Mouse (Mus musculus): Measurements from ENCODE around the gene Klf15. TPM values are rescaled to one million over a fixed set of nuclear protein-coding genes. Genes with fewer than 3 reads are reported as not detected.

Gene Klf15
- polyA plus RNA-seq, 1 experiment from 2014 or later, result 20.8 TPM

GRCm38 (mm10) chr6:90484249-90484648 is 21.9 kb downstream of the Klf15 start:
- ATAC-seq (replicated peaks; ENCODE audit: low FRiP score, low read depth) (no peak), DNase-seq (ENCODE audit: low spot score) (no peak)
- Histone ChIP-seq H3K9ac (ENCODE audit: low read depth, low read length) (no peak overlapping the region), H3K4me2 (ENCODE audit: low read length) (no peak overlapping the region), H3K36me3 (ENCODE audit: insufficient read depth, low read length) (no peaks in the 10 kb centered on the region), H3K4me3 (replicated peaks; ENCODE audit: low read depth, low read length) (no peak overlapping the region), H3K27ac (no peak overlapping the region), H3K9me3 (replicated peaks; ENCODE audit: low read length) (no peaks in the 10 kb centered on the region), H3K27me3 (ENCODE audit: insufficient read depth, low read length) (no peaks in the 10 kb centered on the region), H3K4me1 (replicated peaks; ENCODE audit: insufficient read depth, low read length) (no peaks in the 10 kb centered on the region)
- no peak for TF ChIP-seq CTCF (IDR thresholded peaks at IDR 0.05; ENCODE audit: low read depth)
- WGBS, result 59% methylated on average over 3 of the region's 3 CpGs

GRCm38 (mm10) chr6:90484876-90485275 is 22.5 kb downstream of the Klf15 start:
- TF ChIP-seq CTCF (IDR thresholded peaks at IDR 0.05; ENCODE audit: low read depth), result no peak
- H3K4me3 ChIP-seq (replicated peaks; ENCODE audit: low read depth, low read length), result no peak overlapping the region
- ATAC-seq (replicated peaks; ENCODE audit: low FRiP score, low read depth) (no peak), DNase-seq (ENCODE audit: low spot score) (no peak)
- no peak overlapping the region for H3K9ac ChIP-seq (ENCODE audit: low read depth, low read length)
- WGBS, result 84% methylated on average over 5 of the region's 5 CpGs
- H3K4me1 ChIP-seq (replicated peaks; ENCODE audit: insufficient read depth, low read length), result no peaks in the 10 kb centered on the region
- no peak overlapping the region for H3K4me2 ChIP-seq (ENCODE audit: low read length)
- H3K36me3 ChIP-seq (ENCODE audit: insufficient read depth, low read length), result no peaks in the 10 kb centered on the region
- H3K27ac ChIP-seq, result no peak overlapping the region
- H3K27me3 ChIP-seq (ENCODE audit: insufficient read depth, low read length), result no peaks in the 10 kb centered on the region
- H3K9me3 ChIP-seq (replicated peaks; ENCODE audit: low read length), result no peaks in the 10 kb centered on the region

GRCm38 (mm10) chr6:90486176-90486921 is 24.0 kb downstream of the Klf15 start, which contains the start of gene Aldh1l1:
Aldh1l1 (plus strand) TSS chr6:90486427.
- Histone ChIP-seq H3K36me3 (ENCODE audit: insufficient read depth, low read length) (no peaks in the 10 kb centered on the region), H3K27me3 (ENCODE audit: insufficient read depth, low read length) (no peaks in the 10 kb centered on the region), H3K27ac (no peak within 1 kb of the TSS), H3K9ac (ENCODE audit: low read depth, low read length) (no peak within 1 kb of the TSS), H3K9me3 (replicated peaks; ENCODE audit: low read length) (no peaks in the 10 kb centered on the region), H3K4me1 (replicated peaks; ENCODE audit: insufficient read depth, low read length) (no peaks in the 10 kb centered on the region), H3K4me2 (ENCODE audit: low read length) (no peak within 1 kb of the TSS), H3K4me3 (replicated peaks; ENCODE audit: low read depth, low read length) (no peak within 1 kb of the TSS)
- WGBS, result 79% methylated on average over 12 of the region's 12 CpGs
- ATAC-seq (replicated peaks; ENCODE audit: low FRiP score, low read depth) (no peak), DNase-seq (ENCODE audit: low spot score) (no peak)
- no peak for TF ChIP-seq CTCF (IDR thresholded peaks at IDR 0.05; ENCODE audit: low read depth)

GRCm38 (mm10) chr6:90487531-90487930 is 25.2 kb downstream of the Klf15 start:
- DNase-seq (ENCODE audit: low spot score), result no peak
- Histone ChIP-seq H3K9me3 (replicated peaks; ENCODE audit: low read length) (no peaks in the 10 kb centered on the region), H3K27ac (no peak overlapping the region), H3K9ac (ENCODE audit: low read depth, low read length) (no peak overlapping the region), H3K27me3 (ENCODE audit: insufficient read depth, low read length) (no peaks in the 10 kb centered on the region), H3K36me3 (ENCODE audit: insufficient read depth, low read length) (no peaks in the 10 kb centered on the region), H3K4me1 (replicated peaks; ENCODE audit: insufficient read depth, low read length) (no peaks in the 10 kb centered on the region), H3K4me2 (ENCODE audit: low read length) (no peak overlapping the region), H3K4me3 (replicated peaks; ENCODE audit: low read depth, low read length) (no peak overlapping the region)
- TF ChIP-seq CTCF (IDR thresholded peaks at IDR 0.05; ENCODE audit: low read depth), result no peak
- 67% methylated on average over 1 of the region's 1 CpGs for WGBS
- no peak for ATAC-seq (replicated peaks; ENCODE audit: low FRiP score, low read depth)

- H3K27ac ChIP-seq, result no peak overlapping the region
- DNase-seq (ENCODE audit: low spot score), result no peak
- 87% methylated on average over 3 of the region's 3 CpGs for WGBS
- H3K36me3 ChIP-seq (ENCODE audit: insufficient read depth, low read length), result no peaks in the 10 kb centered on the region
- no peaks in the 10 kb centered on the region for H3K9me3 ChIP-seq (replicated peaks; ENCODE audit: low read length)
- no peak overlapping the region for H3K4me2 ChIP-seq (ENCODE audit: low read length)
- no peak overlapping the region for H3K4me3 ChIP-seq (replicated peaks; ENCODE audit: low read depth, low read length)
- no peak overlapping the region for H3K9ac ChIP-seq (ENCODE audit: low read depth, low read length)
- no peaks in the 10 kb centered on the region for H3K27me3 ChIP-seq (ENCODE audit: insufficient read depth, low read length)
- no peak for ATAC-seq (replicated peaks; ENCODE audit: low FRiP score, low read depth)
- no peaks in the 10 kb centered on the region for H3K4me1 ChIP-seq (replicated peaks; ENCODE audit: insufficient read depth, low read length)
- TF ChIP-seq CTCF (IDR thresholded peaks at IDR 0.05; ENCODE audit: low read depth), result no peak
Measured at GRCm38 (mm10) chr6:90489532-90489931, 27.2 kb downstream of the Klf15 start.

- no peak for TF ChIP-seq CTCF (IDR thresholded peaks at IDR 0.05; ENCODE audit: low read depth)
- Histone ChIP-seq H3K4me1 (replicated peaks; ENCODE audit: insufficient read depth, low read length) (0 out of 2 replicates have a peak, but pooled peaks cover 3% of the 10 kb centered on the region), H3K36me3 (ENCODE audit: insufficient read depth, low read length) (no peaks in the 10 kb centered on the region), H3K4me3 (replicated peaks; ENCODE audit: low read depth, low read length) (no peak overlapping the region), H3K27ac (no peak overlapping the region), H3K4me2 (ENCODE audit: low read length) (no peak overlapping the region), H3K9me3 (replicated peaks; ENCODE audit: low read length) (no peaks in the 10 kb centered on the region), H3K9ac (ENCODE audit: low read depth, low read length) (no peak overlapping the region), H3K27me3 (ENCODE audit: insufficient read depth, low read length) (no peaks in the 10 kb centered on the region)
- DNase-seq (ENCODE audit: low spot score), result no peak
- WGBS, result 82% methylated on average over 2 of the region's 2 CpGs
- ATAC-seq (replicated peaks; ENCODE audit: low FRiP score, low read depth), result no peak
Measured at GRCm38 (mm10) chr6:90490976-90491375, 28.6 kb downstream of the Klf15 start.

Data from kidney, postnatal 0 days (tissue).